In the genomic region with DNA sequence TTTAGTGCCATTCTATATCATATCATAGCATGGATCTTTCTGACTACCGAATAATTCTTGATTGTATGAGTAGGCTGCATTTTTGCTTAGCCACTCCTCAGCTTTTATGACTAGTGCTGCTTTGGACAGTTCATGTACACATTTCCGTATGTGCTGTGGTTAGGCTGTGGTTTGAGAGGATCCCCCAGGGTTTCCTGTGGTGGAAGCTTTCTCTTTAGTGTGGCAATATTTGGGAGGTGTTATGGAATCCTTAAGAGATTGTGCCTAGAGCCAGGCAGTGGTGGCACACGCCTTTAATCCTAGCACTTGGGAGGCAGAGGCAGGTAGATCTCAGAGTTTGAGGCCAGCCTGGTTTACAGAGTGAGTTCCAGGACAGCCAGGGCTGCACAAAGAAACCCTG, we compare ENCODE assay signal across 31 mouse cellular contexts. TPM values are rescaled to one million over a fixed set of nuclear protein-coding genes. Genes with fewer than 3 reads are reported as not detected.
DNase-seq lines count a peak whose midpoint lies in the region; ATAC-seq and TF ChIP-seq lines count a peak whose summit lies in the region.
"Had no signal": no experiment of that assay in that cellular context is flagged by ENCODE, and none has a peak within 500 bp of the region (broad histone marks: within the 10 kb centered on the region; RNA-seq: fewer than 3 reads in every experiment).

No protein-coding gene starts in this region.

- TF ChIP-seq POLR2A in bone marrow, adult 2 months (IDR thresholded peaks at IDR 0.05; ENCODE audit: borderline replicate concordance, control insufficient read depth, low read depth, low read length), result no peak

- peak overlapping the region; percentile 19; the same call in 1 of the 2 replicates for H3K4me2 ChIP-seq in liver, embryonic 16.5 days (ENCODE audit: low read depth, low read length)
- no peak overlapping the region for H3K4me2 ChIP-seq in liver, embryonic 11.5 days
- H3K4me2 ChIP-seq in intestine, postnatal 0 days (replicated peaks; ENCODE audit: low read depth), result no peak overlapping the region
- H3K4me2 ChIP-seq: heart, embryonic 15.5 days; hindbrain, embryonic 13.5 days; liver, embryonic 15.5 days; neural tube, embryonic 13.5 days had no signal

- H3K36me3 ChIP-seq in liver, embryonic 16.5 days (ENCODE audit: control insufficient read depth, insufficient read depth), result no peaks in the 10 kb centered on the region; the same call in none of the 2 replicates
- H3K36me3 ChIP-seq in liver, embryonic 11.5 days (ENCODE audit: control insufficient read depth, insufficient read depth, low read length), result peaks cover 19% of the 10 kb centered on the region
- H3K36me3 ChIP-seq in intestine, postnatal 0 days (ENCODE audit: control insufficient read depth, insufficient read depth), result peaks cover 40% of the 10 kb centered on the region

- no peak for ATAC-seq in liver, embryonic 16.5 days (ENCODE audit: low read depth)
- ATAC-seq in liver, embryonic 11.5 days (replicated peaks; ENCODE audit: low FRiP score), result no peak
- no peak for ATAC-seq in monocyte, adult 5-6 weeks (replicated peaks; ENCODE audit: insufficient number of reproducible peaks, low FRiP score, low TSS enrichment, poor library complexity, severe bottlenecking)
- no peak for ATAC-seq in intestine, postnatal 0 days
- ATAC-seq: forebrain, embryonic 16.5 days; inflammation-experienced regulatory T-cells, adult 6 months; Patski had no signal

- no peaks in the 10 kb centered on the region for H3K27me3 ChIP-seq in liver, embryonic 16.5 days (ENCODE audit: control insufficient read depth, insufficient read depth, low read depth, low read length)
- no peaks in the 10 kb centered on the region for H3K27me3 ChIP-seq in liver, embryonic 11.5 days (replicated peaks; ENCODE audit: control insufficient read depth, insufficient read depth, low read length)
- H3K27me3 ChIP-seq in intestine, postnatal 0 days (replicated peaks; ENCODE audit: control insufficient read depth, insufficient read depth, low read length), result no peaks in the 10 kb centered on the region
- H3K27me3 ChIP-seq: heart, embryonic 15.5 days; hindbrain, embryonic 13.5 days; liver, embryonic 15.5 days; neural tube, embryonic 13.5 days; Patski had no signal

- 30% methylated on average over 3 of the region's 3 CpGs for WGBS in liver, embryonic 16.5 days (ENCODE audit: insufficient replicate concordance)
- WGBS in liver, embryonic 11.5 days, result 68% methylated on average over 3 of the region's 3 CpGs
- WGBS in bone marrow, adult 2 months, result 9% methylated on average over 3 of the region's 3 CpGs
- 85% methylated on average over 3 of the region's 3 CpGs for WGBS in intestine, postnatal 0 days

- no peak overlapping the region for H3K27ac ChIP-seq in liver, embryonic 16.5 days (ENCODE audit: low read length)
- no peak overlapping the region for H3K27ac ChIP-seq in liver, embryonic 11.5 days (ENCODE audit: low read depth, low read length)
- peak overlapping the region; percentile 59; the same call in 1 of the 2 replicates for H3K27ac ChIP-seq in bone marrow, adult 2 months (ENCODE audit: control insufficient read depth, insufficient read depth, low read depth, low read length, poor library complexity)
- H3K27ac ChIP-seq in intestine, postnatal 0 days (ENCODE audit: low read depth, low read length), result no peak overlapping the region
- H3K27ac ChIP-seq: heart, embryonic 15.5 days; hindbrain, embryonic 13.5 days; kidney, postnatal 0 days; liver, embryonic 15.5 days; neural tube, embryonic 13.5 days had no signal

- H3K4me1 ChIP-seq in liver, embryonic 16.5 days (ENCODE audit: control insufficient read depth, low read depth, low read length), result no peaks in the 10 kb centered on the region; the same call in 1 of the 2 replicates
- 0 out of 2 replicates have a peak, but pooled peaks cover 2% of the 10 kb centered on the region for H3K4me1 ChIP-seq in liver, embryonic 11.5 days (replicated peaks; ENCODE audit: control insufficient read depth, insufficient read depth, low read length)
- peaks cover 1% of the 10 kb centered on the region; the same call in 1 of the 2 replicates for H3K4me1 ChIP-seq in bone marrow, adult 2 months (ENCODE audit: control insufficient read depth, insufficient read depth, low read length)
- H3K4me1 ChIP-seq in intestine, postnatal 0 days (replicated peaks; ENCODE audit: control insufficient read depth, insufficient read depth, low read length), result no peaks in the 10 kb centered on the region
- H3K4me1 ChIP-seq: hindbrain, embryonic 13.5 days had no signal

- no peak for DNase-seq in liver, embryonic 11.5 days (ENCODE audit: low spot score)
- DNase-seq in induced T-regulatory cell, adult 2 months (ENCODE audit: low read depth), result peak; percentile 38
- DNase-seq in naive thymus-derived CD4-positive, alpha-beta T cell, adult 2 months (ENCODE audit: low read depth), result peak; percentile 21
- no peak for DNase-seq in frontal cortex, postnatal 25 days (ENCODE audit: low spot score in 2 of 2)
- DNase-seq: adrenal gland, postnatal 36 days; B cell, adult 2 months; cerebellum, postnatal 10 days; gastrocnemius, postnatal 10 days; heart, postnatal 36 days; kidney, adult 2 months; kidney, postnatal 4 days; left cerebral cortex, postnatal 4 days; lung, postnatal 36 days; midbrain, embryonic 14.5 days; right cerebral cortex, postnatal 4 days; thymus, adult 2 months; thymus, postnatal 36 days had no signal

- H3K4me3 ChIP-seq in liver, embryonic 16.5 days (ENCODE audit: low read depth, low read length), result no peak overlapping the region
- no peak overlapping the region for H3K4me3 ChIP-seq in liver, embryonic 11.5 days (ENCODE audit: low read depth, low read length)
- H3K4me3 ChIP-seq in bone marrow, adult 2 months (replicated peaks; ENCODE audit: control insufficient read depth, low read depth, low read length), result no peak overlapping the region
- H3K4me3 ChIP-seq in intestine, postnatal 0 days (ENCODE audit: low read depth, low read length), result no peak overlapping the region
- H3K4me3 ChIP-seq: erythroblast, embryonic 14.5 days; heart, embryonic 15.5 days; hindbrain, embryonic 13.5 days; liver, embryonic 15.5 days; neural tube, embryonic 13.5 days had no signal

- TF ChIP-seq CTCF in bone marrow, adult 2 months (IDR thresholded peaks at IDR 0.05; ENCODE audit: control insufficient read depth, insufficient read depth, low read length), result no peak
- no peak for TF ChIP-seq CTCF in intestine, postnatal 0 days (IDR thresholded peaks at IDR 0.05; ENCODE audit: low read depth)

- no peaks in the 10 kb centered on the region for H3K9me3 ChIP-seq in liver, embryonic 16.5 days (replicated peaks; ENCODE audit: control insufficient read depth, low read length)
- no peaks in the 10 kb centered on the region for H3K9me3 ChIP-seq in liver, embryonic 11.5 days (ENCODE audit: control insufficient read depth, low read length)
- H3K9me3 ChIP-seq in intestine, postnatal 0 days (ENCODE audit: control insufficient read depth), result no peaks in the 10 kb centered on the region
- H3K9me3 ChIP-seq: G1E; heart, embryonic 15.5 days; hindbrain, embryonic 13.5 days; liver, embryonic 15.5 days; neural tube, embryonic 13.5 days had no signal

- H3K9ac ChIP-seq in liver, embryonic 16.5 days (ENCODE audit: low read depth, low read length), result no peak overlapping the region
- no peak overlapping the region for H3K9ac ChIP-seq in liver, embryonic 11.5 days (ENCODE audit: low read depth, low read length)
- H3K9ac ChIP-seq in intestine, postnatal 0 days (ENCODE audit: low read depth, low read length), result no peak overlapping the region
- H3K9ac ChIP-seq: heart, embryonic 15.5 days; hindbrain, embryonic 13.5 days; liver, embryonic 15.5 days; neural tube, embryonic 13.5 days had no signal

RNA-seq across cellular contexts. Expression of a gene that starts 18.5 kb away (rescaled TPM):
- 3.4 TPM in 2 replicates for polyA plus RNA-seq in liver, embryonic 16.5 days (2015; fragmentation: Nextera tagmentation; extraction: Ambion mirVana)
- polyA plus RNA-seq in liver, embryonic 11.5 days (2014; fragmentation: Nextera tagmentation; extraction: Ambion mirVana), result 8.8 and 9.6 TPM in 2 replicates
- polyA plus RNA-seq in bone marrow, adult 2 months (2011; ENCODE audit: insufficient read depth, insufficient read length, low replicate concordance, missing spikeins), result 1.7 and 3.2 TPM in 2 replicates
- total RNA-seq in monocyte, adult 5-6 weeks (2017), result 1.9 to 7.2 TPM (median 1.9 TPM) in 3 replicates
- 1.7 and 1.9 TPM in 2 replicates for polyA plus RNA-seq in intestine, postnatal 0 days (2015; fragmentation: Nextera tagmentation; extraction: Ambion mirVana)

Comparison
In these comparisons a context has a peak if more than half of its experiments do, and no peak if none do; other contexts are left out.
1. DNase-seq: peak in induced T-regulatory cell, adult 2 months (single experiment) and naive thymus-derived CD4-positive, alpha-beta T cell, adult 2 months (single experiment); none in liver, embryonic 11.5 days (single experiment) and frontal cortex, postnatal 25 days (0 of 2).